Mouse (Mus musculus): ENCODE measurements around the gene Pard3. TPM values are rescaled to one million over a fixed set of nuclear protein-coding genes. Genes with fewer than 3 reads are reported as not detected.

Pard3 gene
- polyA plus RNA-seq, 1 experiment from 2014 or later: 30.0 TPM

DNA sequence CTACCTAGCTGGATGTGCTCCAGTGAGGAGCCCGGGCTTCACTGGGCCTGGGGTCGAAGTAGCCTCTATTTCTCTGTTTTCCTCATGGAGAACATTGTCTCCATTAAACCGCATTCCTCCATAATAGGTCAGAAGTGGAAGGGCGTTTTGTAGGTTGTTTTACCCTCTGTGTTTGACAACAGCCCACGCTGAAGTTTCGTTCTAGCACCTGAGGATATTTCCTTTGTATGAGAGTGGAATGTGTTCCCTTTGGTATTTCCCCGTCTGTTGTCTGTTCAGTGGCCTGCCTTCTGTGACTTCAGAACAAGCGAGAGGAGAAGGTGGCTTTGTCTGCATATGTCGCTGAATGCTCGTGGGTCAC, 1.4 kb downstream of the Pard3 start:
- WGBS: 4% methylated on average over 10 of the region's 10 CpGs
- H3K9me3 ChIP-seq (ENCODE audit: control insufficient read depth, low read length): no peaks in the 10 kb centered on the region
- no peaks in the 10 kb centered on the region for H3K27me3 ChIP-seq (ENCODE audit: control insufficient read depth, insufficient read depth, low read length)
- peak overlapping the region; percentile 80 for H3K4me2 ChIP-seq (replicated peaks; ENCODE audit: low read depth)
- no peaks in the 10 kb centered on the region for H3K36me3 ChIP-seq (ENCODE audit: control insufficient read depth, insufficient read depth, low read length)
- peak overlapping the region; percentile 96 for H3K9ac ChIP-seq (ENCODE audit: low read length)
- no peak for TF ChIP-seq CTCF (IDR thresholded peaks at IDR 0.05; ENCODE audit: low read depth)
- TF ChIP-seq EP300 (optimal IDR thresholded peaks at IDR 0.05): no peak
- peak overlapping the region; percentile 96 for H3K4me3 ChIP-seq (ENCODE audit: low read depth, low read length)
- ATAC-seq (ENCODE audit: low FRiP score, low TSS enrichment) (no peak), DNase-seq (ENCODE audit: low spot score) (no peak)
- peak overlapping the region; percentile 98 for H3K27ac ChIP-seq (replicated peaks)
- peaks cover 4% of the 10 kb centered on the region for H3K4me1 ChIP-seq (replicated peaks; ENCODE audit: control insufficient read depth, insufficient read depth)

DNA sequence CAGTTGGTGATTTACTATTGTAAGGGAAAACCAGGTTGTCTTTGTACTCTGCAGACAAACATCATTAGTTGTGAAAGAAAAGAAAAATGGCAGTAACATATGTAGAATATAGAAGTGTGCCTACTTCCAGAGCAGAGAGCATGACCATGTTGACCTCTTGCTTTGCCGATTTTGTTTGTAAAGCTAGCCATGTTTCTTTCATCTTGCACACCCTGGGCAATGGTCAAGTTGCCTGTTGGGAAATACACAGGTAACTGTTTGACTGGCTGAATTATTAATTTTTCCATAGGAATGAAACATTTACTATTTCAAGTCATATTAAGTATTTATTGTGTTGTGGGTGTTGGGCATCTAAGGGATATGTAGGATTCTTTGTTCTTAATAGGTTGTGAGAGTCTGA, 2.1 kb downstream of the Pard3 start:
- 32% methylated on average over 1 of the region's 1 CpGs for WGBS
- ATAC-seq (ENCODE audit: low FRiP score, low TSS enrichment) (no peak), DNase-seq (ENCODE audit: low spot score) (no peak)
- no peaks in the 10 kb centered on the region for H3K36me3 ChIP-seq (ENCODE audit: control insufficient read depth, insufficient read depth, low read length)
- H3K4me1 ChIP-seq (replicated peaks; ENCODE audit: control insufficient read depth, insufficient read depth): peaks cover 4% of the 10 kb centered on the region
- no peaks in the 10 kb centered on the region for H3K27me3 ChIP-seq (ENCODE audit: control insufficient read depth, insufficient read depth, low read length)
- peak overlapping the region; percentile 80 for H3K4me2 ChIP-seq (replicated peaks; ENCODE audit: low read depth)
- H3K4me3 ChIP-seq (ENCODE audit: low read depth, low read length): peak overlapping the region; percentile 96
- H3K27ac ChIP-seq (replicated peaks): no peak overlapping the region
- no peak for TF ChIP-seq EP300 (optimal IDR thresholded peaks at IDR 0.05)
- TF ChIP-seq CTCF (IDR thresholded peaks at IDR 0.05; ENCODE audit: low read depth): no peak
- H3K9me3 ChIP-seq (ENCODE audit: control insufficient read depth, low read length): no peaks in the 10 kb centered on the region
- no peak overlapping the region; the same call in 1 of the 2 replicates for H3K9ac ChIP-seq (ENCODE audit: low read length)

DNA sequence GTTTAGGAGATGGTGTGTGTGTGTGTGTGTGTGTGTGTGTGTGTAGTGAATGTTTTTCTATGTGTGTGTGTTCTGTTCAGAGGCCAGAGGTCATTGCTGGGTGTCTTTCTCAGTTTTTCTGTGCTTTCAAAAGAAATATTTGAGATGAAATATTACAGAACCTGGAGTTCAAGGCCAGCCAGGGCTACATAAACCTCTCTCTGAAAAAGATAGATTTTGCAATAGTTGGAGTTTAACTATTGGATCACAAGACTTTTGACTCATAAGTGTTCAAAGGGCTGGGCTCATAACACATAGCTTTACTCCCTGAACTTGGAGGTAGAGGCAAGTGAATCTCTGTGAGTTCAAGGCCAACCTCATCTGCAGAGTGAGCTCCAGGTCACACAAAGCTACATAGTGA, 2.8 kb downstream of the Pard3 start:
- Histone ChIP-seq H3K9ac (ENCODE audit: low read length) (no peak overlapping the region), H3K36me3 (ENCODE audit: control insufficient read depth, insufficient read depth, low read length) (no peaks in the 10 kb centered on the region), H3K27me3 (ENCODE audit: control insufficient read depth, insufficient read depth, low read length) (no peaks in the 10 kb centered on the region), H3K9me3 (ENCODE audit: control insufficient read depth, low read length) (no peaks in the 10 kb centered on the region), H3K4me1 (replicated peaks; ENCODE audit: control insufficient read depth, insufficient read depth) (peaks cover 4% of the 10 kb centered on the region), H3K4me3 (ENCODE audit: low read depth, low read length) (peak overlapping the region; percentile 96; the same call in 1 of the 2 replicates), H3K27ac (replicated peaks) (no peak overlapping the region), H3K4me2 (replicated peaks; ENCODE audit: low read depth) (peak overlapping the region; percentile 80)
- no peak for ATAC-seq (ENCODE audit: low FRiP score, low TSS enrichment)
- no peak for TF ChIP-seq CTCF (IDR thresholded peaks at IDR 0.05; ENCODE audit: low read depth)
- DNase-seq (ENCODE audit: low spot score): no peak

DNA sequence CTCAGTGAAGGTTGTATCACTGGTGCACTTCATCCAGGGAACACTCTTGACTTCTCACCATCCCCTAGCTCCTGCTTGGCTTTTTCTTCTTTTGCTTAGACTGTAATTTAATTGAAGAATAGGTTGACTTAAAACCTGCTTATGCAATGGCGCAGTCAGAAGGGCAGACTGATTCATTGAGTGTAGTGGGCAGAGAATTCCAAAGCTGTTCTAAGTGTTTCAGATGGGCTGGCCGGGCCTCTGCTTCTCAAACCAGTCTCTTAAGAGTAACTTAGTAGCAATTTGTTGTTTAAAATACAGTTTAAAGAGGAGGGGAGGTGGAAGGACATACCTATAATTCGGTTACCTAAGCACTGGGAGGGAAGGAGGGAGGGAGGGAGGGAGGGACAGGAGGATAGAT, 5.0 kb downstream of the Pard3 start:
- Histone ChIP-seq H3K9me3 (ENCODE audit: control insufficient read depth, low read length) (no peaks in the 10 kb centered on the region), H3K36me3 (ENCODE audit: control insufficient read depth, insufficient read depth, low read length) (no peaks in the 10 kb centered on the region), H3K4me3 (ENCODE audit: low read depth, low read length) (no peak overlapping the region), H3K4me2 (replicated peaks; ENCODE audit: low read depth) (no peak overlapping the region), H3K9ac (ENCODE audit: low read length) (no peak overlapping the region), H3K4me1 (replicated peaks; ENCODE audit: control insufficient read depth, insufficient read depth) (peaks cover 4% of the 10 kb centered on the region), H3K27me3 (ENCODE audit: control insufficient read depth, insufficient read depth, low read length) (no peaks in the 10 kb centered on the region), H3K27ac (replicated peaks) (no peak overlapping the region)
- WGBS: 73% methylated on average over 3 of the region's 3 CpGs
- no peak for DNase-seq (ENCODE audit: low spot score)
- ATAC-seq (ENCODE audit: low FRiP score, low TSS enrichment): no peak
- TF ChIP-seq EP300 (optimal IDR thresholded peaks at IDR 0.05) (no peak), CTCF (IDR thresholded peaks at IDR 0.05; ENCODE audit: low read depth) (no peak)

DNA sequence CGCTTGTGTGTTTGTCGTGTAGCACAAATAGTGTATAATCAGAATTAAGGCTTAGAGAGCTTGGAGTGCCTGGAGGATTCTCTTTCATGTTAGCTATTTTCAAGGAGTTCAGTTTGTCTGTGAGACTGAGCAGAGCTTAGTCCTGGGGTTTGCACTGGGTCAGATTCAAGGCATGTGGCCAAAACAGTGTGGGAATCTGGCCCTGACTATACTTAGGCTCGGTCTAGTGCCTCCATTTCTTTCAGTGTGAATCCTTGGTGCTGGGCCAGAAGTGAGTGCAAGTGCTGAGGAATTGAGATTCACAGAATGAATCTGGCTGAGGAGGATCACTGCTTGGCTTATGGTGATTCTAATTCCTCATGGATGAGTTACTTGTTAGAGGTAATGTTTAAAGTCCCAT, 6.5 kb downstream of the Pard3 start:
- H3K9me3 ChIP-seq (ENCODE audit: control insufficient read depth, low read length): no peaks in the 10 kb centered on the region
- TF ChIP-seq CTCF (IDR thresholded peaks at IDR 0.05; ENCODE audit: low read depth): no peak
- no peak for TF ChIP-seq EP300 (optimal IDR thresholded peaks at IDR 0.05)
- peaks cover 4% of the 10 kb centered on the region for H3K4me1 ChIP-seq (replicated peaks; ENCODE audit: control insufficient read depth, insufficient read depth)
- DNase-seq (ENCODE audit: low spot score): no peak
- ATAC-seq (ENCODE audit: low FRiP score, low TSS enrichment): no peak
- H3K9ac ChIP-seq (ENCODE audit: low read length): no peak overlapping the region
- H3K27me3 ChIP-seq (ENCODE audit: control insufficient read depth, insufficient read depth, low read length): no peaks in the 10 kb centered on the region
- no peak overlapping the region for H3K27ac ChIP-seq (replicated peaks)
- no peak overlapping the region for H3K4me2 ChIP-seq (replicated peaks; ENCODE audit: low read depth)
- no peak overlapping the region for H3K4me3 ChIP-seq (ENCODE audit: low read depth, low read length)
- 35% methylated on average over 3 of the region's 3 CpGs for WGBS
- no peaks in the 10 kb centered on the region for H3K36me3 ChIP-seq (ENCODE audit: control insufficient read depth, insufficient read depth, low read length)

DNA sequence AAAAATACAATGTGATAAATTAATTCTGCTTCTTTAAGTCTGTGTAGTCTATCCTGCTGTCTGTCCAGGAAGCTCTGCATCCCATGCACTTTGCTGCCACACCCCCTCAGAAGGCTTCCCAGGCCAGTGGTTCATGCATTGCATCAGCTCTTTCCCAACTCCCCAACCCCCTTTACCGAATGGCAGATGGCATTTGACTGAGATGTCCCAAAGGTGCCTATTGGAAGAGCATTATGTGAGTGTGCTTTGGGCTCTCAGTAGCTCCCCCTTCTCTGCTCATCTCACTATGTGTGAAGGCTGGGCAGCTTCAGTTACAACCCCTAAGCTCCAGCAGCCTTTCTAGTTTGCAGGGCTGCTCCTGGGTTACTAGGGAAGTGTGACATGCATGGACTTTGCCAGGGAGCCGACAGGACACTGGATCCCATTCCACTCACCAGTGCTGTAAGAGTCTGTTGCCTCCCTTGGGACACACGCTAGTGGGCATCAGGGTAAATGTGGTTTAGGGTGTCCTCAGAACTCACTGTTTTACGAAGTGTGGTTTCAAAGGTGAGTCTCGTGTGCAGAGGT, 9.4 kb downstream of the Pard3 start:
- H3K9ac ChIP-seq (ENCODE audit: low read length): no peak overlapping the region
- H3K27ac ChIP-seq (replicated peaks): no peak overlapping the region
- no peak for DNase-seq (ENCODE audit: low spot score)
- WGBS: 52% methylated on average over 5 of the region's 5 CpGs
- H3K4me3 ChIP-seq (ENCODE audit: low read depth, low read length): no peak overlapping the region
- H3K4me1 ChIP-seq (replicated peaks; ENCODE audit: control insufficient read depth, insufficient read depth): peaks cover 5% of the 10 kb centered on the region
- no peak for ATAC-seq (ENCODE audit: low FRiP score, low TSS enrichment)
- no peaks in the 10 kb centered on the region for H3K36me3 ChIP-seq (ENCODE audit: control insufficient read depth, insufficient read depth, low read length)
- no peak overlapping the region for H3K4me2 ChIP-seq (replicated peaks; ENCODE audit: low read depth)
- no peaks in the 10 kb centered on the region for H3K27me3 ChIP-seq (ENCODE audit: control insufficient read depth, insufficient read depth, low read length)
- TF ChIP-seq CTCF (IDR thresholded peaks at IDR 0.05; ENCODE audit: low read depth): no peak
- no peak for TF ChIP-seq EP300 (optimal IDR thresholded peaks at IDR 0.05)
- H3K9me3 ChIP-seq (ENCODE audit: control insufficient read depth, low read length): no peaks in the 10 kb centered on the region

All from stomach, postnatal 0 days (tissue).